Mouse (Mus musculus): Measurements from ENCODE around the gene Pacsin2. TPM values are rescaled to one million over a fixed set of nuclear protein-coding genes. Genes with fewer than 3 reads are reported as not detected.

The Pacsin2 gene
- total and polyA plus RNA-seq, 2 experiments, result 29.1 to 34.0 TPM

DNA sequence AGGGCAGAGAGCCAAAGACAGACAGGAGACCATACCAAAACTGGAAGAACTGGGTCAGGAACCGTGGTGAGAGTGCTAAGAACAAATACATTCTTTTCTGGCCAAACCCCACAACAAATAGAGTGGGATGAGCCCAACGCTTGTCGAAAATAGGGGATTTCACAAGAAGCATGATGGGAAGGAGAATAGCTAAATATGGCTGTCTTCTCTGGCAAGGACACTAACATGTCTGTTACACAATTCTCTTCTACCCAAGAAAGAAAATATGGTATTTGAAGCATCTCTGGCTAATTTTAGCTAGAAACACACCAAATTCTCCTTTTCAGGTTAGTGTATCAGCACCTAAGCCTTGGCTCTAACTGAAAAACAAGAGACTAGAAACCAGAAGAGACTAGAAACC is 104.3 kb downstream of the Pacsin2 start:
- TF ChIP-seq CTCF (IDR thresholded peaks at IDR 0.05; ENCODE audit: low read depth, low read length) (no peak), POLR2A (IDR thresholded peaks at IDR 0.05; ENCODE audit: extremely low read depth, insufficient read depth, low read length) (no peak)
- no peak for DNase-seq (ENCODE audit: extremely low read depth, low read depth, low spot score)
- Histone ChIP-seq H3K9ac (ENCODE audit: low read depth, low read length) (no peak overlapping the region), H3K4me1 (ENCODE audit: control insufficient read depth, insufficient read depth, low read length) (no peaks in the 10 kb centered on the region), H3K27ac (replicated peaks; ENCODE audit: insufficient read depth, low read depth, low read length) (no peak overlapping the region), H3K27me3 (ENCODE audit: control insufficient read depth, insufficient read depth, low read length) (no peaks in the 10 kb centered on the region), H3K79me2 (ENCODE audit: control insufficient read depth, insufficient read depth, low read length) (no peaks in the 10 kb centered on the region), H3K36me3 (ENCODE audit: control insufficient read depth, insufficient read depth, low read length) (peaks cover 5% of the 10 kb centered on the region; the same call in 1 of the 2 replicates), H3K4me3 (ENCODE audit: insufficient read depth, low read depth, low read length) (no peak overlapping the region)
- WGBS, result 56% methylated on average over 3 of the region's 3 CpGs

DNA sequence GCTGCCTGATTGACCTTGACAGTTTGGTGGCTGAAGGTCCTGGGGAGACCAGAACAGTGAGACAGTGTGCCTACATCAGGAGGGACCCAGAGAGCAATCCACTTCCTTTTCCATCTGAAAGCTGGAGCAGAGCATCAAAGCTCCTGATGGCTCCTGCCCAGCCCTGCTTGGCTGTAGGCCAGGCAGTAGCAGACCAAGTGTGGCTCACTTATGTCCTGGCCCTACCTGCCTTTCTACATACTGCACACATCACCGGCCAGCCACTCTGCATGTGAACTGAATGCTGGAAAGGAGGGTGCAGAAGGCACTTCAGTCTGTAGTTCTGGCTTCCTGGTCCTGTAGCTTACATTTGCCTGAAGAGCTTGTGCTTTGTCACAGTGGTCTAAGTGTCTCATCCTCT is 105.9 kb downstream of the Pacsin2 start:
- no peak for DNase-seq (ENCODE audit: extremely low read depth, low read depth, low spot score)
- Histone ChIP-seq H3K36me3 (ENCODE audit: control insufficient read depth, insufficient read depth, low read length) (peaks cover 5% of the 10 kb centered on the region; the same call in 1 of the 2 replicates), H3K4me1 (ENCODE audit: control insufficient read depth, insufficient read depth, low read length) (no peaks in the 10 kb centered on the region), H3K27me3 (ENCODE audit: control insufficient read depth, insufficient read depth, low read length) (no peaks in the 10 kb centered on the region), H3K27ac (replicated peaks; ENCODE audit: insufficient read depth, low read depth, low read length) (no peak overlapping the region), H3K4me3 (ENCODE audit: insufficient read depth, low read depth, low read length) (no peak overlapping the region), H3K9ac (ENCODE audit: low read depth, low read length) (no peak overlapping the region), H3K79me2 (ENCODE audit: control insufficient read depth, insufficient read depth, low read length) (no peaks in the 10 kb centered on the region)
- TF ChIP-seq CTCF (IDR thresholded peaks at IDR 0.05; ENCODE audit: low read depth, low read length) (no peak), POLR2A (IDR thresholded peaks at IDR 0.05; ENCODE audit: extremely low read depth, insufficient read depth, low read length) (no peak)
- 84% methylated on average over 1 of the region's 1 CpGs for WGBS

DNA sequence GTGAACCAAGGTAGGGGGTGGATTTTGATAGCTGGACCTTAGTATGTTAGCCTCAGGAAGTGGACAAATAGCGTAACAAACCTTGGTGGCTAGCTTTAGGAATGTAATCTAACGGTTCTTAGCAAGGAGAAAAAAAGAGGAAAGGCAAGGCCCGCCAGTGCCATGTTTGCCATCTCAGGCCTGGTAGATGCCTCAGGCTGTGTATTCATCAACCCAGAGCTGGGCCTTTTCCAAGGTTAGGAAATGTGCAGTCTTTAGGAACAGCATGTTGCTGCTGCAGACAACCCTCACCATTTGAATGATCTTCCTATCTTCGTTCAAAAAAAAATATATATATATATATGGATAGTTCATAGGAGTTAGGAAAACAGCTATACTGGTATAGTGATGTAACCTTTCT is 112.9 kb downstream of the Pacsin2 start:
- DNase-seq (ENCODE audit: extremely low read depth, low read depth, low spot score), result no peak
- H3K27ac ChIP-seq (replicated peaks; ENCODE audit: insufficient read depth, low read depth, low read length), result no peak overlapping the region
- TF ChIP-seq CTCF (IDR thresholded peaks at IDR 0.05; ENCODE audit: low read depth, low read length) (no peak), POLR2A (IDR thresholded peaks at IDR 0.05; ENCODE audit: extremely low read depth, insufficient read depth, low read length) (no peak)
- H3K36me3 ChIP-seq (ENCODE audit: control insufficient read depth, insufficient read depth, low read length), result no peaks in the 10 kb centered on the region; the same call in 1 of the 2 replicates
- no peak overlapping the region for H3K4me3 ChIP-seq (ENCODE audit: insufficient read depth, low read depth, low read length)
- no peaks in the 10 kb centered on the region for H3K27me3 ChIP-seq (ENCODE audit: control insufficient read depth, insufficient read depth, low read length)
- H3K9ac ChIP-seq (ENCODE audit: low read depth, low read length), result no peak overlapping the region
- WGBS, result 75% methylated on average over 4 of the region's 4 CpGs
- H3K79me2 ChIP-seq (ENCODE audit: control insufficient read depth, insufficient read depth, low read length), result peaks cover 12% of the 10 kb centered on the region; the same call in 1 of the 2 replicates
- peaks cover 7% of the 10 kb centered on the region for H3K4me1 ChIP-seq (ENCODE audit: control insufficient read depth, insufficient read depth, low read length)

DNA sequence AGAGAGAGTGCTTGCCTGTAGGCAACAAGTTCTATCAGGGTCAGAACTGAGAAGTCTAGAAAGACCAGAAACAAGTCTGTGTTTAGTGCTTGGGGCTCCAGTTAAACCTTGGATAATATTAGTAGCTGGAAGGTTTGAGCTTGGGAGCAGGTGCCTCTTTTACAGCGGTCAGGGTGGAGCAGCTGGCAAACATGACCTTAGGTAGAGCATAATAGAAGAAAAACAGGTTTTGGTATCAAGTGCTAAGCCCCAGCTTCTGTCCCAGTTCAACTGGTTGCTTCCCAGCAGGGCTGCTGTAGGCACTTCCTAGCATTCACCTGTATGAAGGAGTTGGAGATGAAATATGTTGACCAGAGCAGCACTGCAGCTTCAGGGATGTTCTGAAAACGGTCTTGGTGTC is 113.5 kb downstream of the Pacsin2 start:
- H3K79me2 ChIP-seq (ENCODE audit: control insufficient read depth, insufficient read depth, low read length), result peaks cover 12% of the 10 kb centered on the region; the same call in 1 of the 2 replicates
- no peak overlapping the region for H3K4me3 ChIP-seq (ENCODE audit: insufficient read depth, low read depth, low read length)
- H3K27ac ChIP-seq (replicated peaks; ENCODE audit: insufficient read depth, low read depth, low read length), result no peak overlapping the region
- no peak overlapping the region for H3K9ac ChIP-seq (ENCODE audit: low read depth, low read length)
- 81% methylated on average over 2 of the region's 2 CpGs for WGBS
- H3K4me1 ChIP-seq (ENCODE audit: control insufficient read depth, insufficient read depth, low read length), result peaks cover 7% of the 10 kb centered on the region
- no peak for TF ChIP-seq POLR2A (IDR thresholded peaks at IDR 0.05; ENCODE audit: extremely low read depth, insufficient read depth, low read length)
- no peak for TF ChIP-seq CTCF (IDR thresholded peaks at IDR 0.05; ENCODE audit: low read depth, low read length)
- H3K36me3 ChIP-seq (ENCODE audit: control insufficient read depth, insufficient read depth, low read length), result no peaks in the 10 kb centered on the region; the same call in 1 of the 2 replicates
- no peaks in the 10 kb centered on the region for H3K27me3 ChIP-seq (ENCODE audit: control insufficient read depth, insufficient read depth, low read length)
- DNase-seq (ENCODE audit: extremely low read depth, low read depth, low spot score), result no peak

DNA sequence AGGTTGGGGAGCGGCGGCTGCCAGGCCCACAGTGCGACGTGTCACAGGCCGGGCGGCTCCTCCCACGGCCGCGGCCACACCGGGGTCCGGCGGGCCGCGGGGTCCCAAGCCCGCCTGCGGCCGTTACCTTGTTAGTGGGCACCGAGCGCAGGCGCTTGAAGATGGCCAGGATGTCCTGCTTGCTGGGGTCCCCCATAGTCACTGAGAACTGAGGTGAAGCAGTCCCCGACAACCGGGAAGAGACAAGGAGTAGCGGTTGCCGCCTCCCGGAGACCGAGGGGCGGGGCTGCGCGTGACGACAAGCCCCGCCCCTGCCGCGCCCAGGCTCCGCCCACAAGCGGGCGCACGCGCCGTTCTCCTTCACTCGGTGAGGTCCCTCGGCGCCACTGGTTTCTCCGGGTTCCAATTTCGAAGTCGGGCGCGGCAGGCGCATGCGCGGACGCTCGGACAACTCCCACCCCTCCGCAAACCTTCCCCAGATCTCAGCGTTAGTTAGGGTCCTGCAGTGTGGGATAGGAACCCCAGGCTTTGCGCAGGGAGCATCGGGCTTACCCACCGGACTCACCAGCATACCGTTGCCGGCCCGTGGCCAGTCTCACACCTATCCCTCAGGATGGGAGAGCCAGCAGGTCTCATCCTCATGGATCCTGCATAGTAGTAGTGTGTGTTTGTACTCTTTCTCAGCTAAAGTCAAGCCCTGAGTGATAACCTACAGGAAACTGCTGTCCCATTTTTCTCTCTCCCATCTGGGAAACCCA is 114.3 kb downstream of the Pacsin2 start, which contains the start of gene Arfgap3:
Gene Arfgap3 (minus strand): TSS at position 294 of the 758 bp plus-strand sequence.
- no peak for TF ChIP-seq CTCF (IDR thresholded peaks at IDR 0.05; ENCODE audit: low read depth, low read length)
- TF ChIP-seq POLR2A (IDR thresholded peaks at IDR 0.05; ENCODE audit: extremely low read depth, insufficient read depth, low read length), result 0 out of 2 replicates have a peak, but pooled peaks have one; percentile 16

More for the DNA sequence above, 114.3 kb downstream of the Pacsin2 start, which contains the start of gene Arfgap3:
- H3K27ac ChIP-seq (replicated peaks; ENCODE audit: insufficient read depth, low read depth, low read length), result peak within 1 kb of the TSS; percentile 65
- peak within 1 kb of the TSS; percentile 94 for H3K4me3 ChIP-seq (ENCODE audit: insufficient read depth, low read depth, low read length)
- peaks cover 12% of the 10 kb centered on the region; the same call in 1 of the 2 replicates for H3K79me2 ChIP-seq (ENCODE audit: control insufficient read depth, insufficient read depth, low read length)
- 1% methylated on average over 60 of the region's 60 CpGs for WGBS
- no peaks in the 10 kb centered on the region for H3K36me3 ChIP-seq (ENCODE audit: control insufficient read depth, insufficient read depth, low read length)
- H3K4me1 ChIP-seq (ENCODE audit: control insufficient read depth, insufficient read depth, low read length), result peaks cover 7% of the 10 kb centered on the region
- DNase-seq (ENCODE audit: extremely low read depth, low read depth, low spot score), result peak; percentile 70
- H3K9ac ChIP-seq (ENCODE audit: low read depth, low read length), result peak within 1 kb of the TSS; percentile 86
- no peaks in the 10 kb centered on the region for H3K27me3 ChIP-seq (ENCODE audit: control insufficient read depth, insufficient read depth, low read length)
